Mouse (Mus musculus): Measurements from ENCODE around the gene Sh2b3. TPM values are rescaled to one million over a fixed set of nuclear protein-coding genes. Genes with fewer than 3 reads are reported as not detected.
A peak's percentile ranks its signal among the peaks of the same experiment; 100 is the strongest.

Gene Sh2b3
- polyA plus RNA-seq, 1 experiment from 2014 or later = 12.9 TPM

GRCm38 (mm10) chr5:121832376-121833155, 4.9 kb downstream of the Sh2b3 start:
- H3K4me1 ChIP-seq = peaks cover 59% of the 10 kb centered on the region
- peaks cover 38% of the 10 kb centered on the region for H3K27me3 ChIP-seq (replicated peaks)
- no peak overlapping the region for H3K27ac ChIP-seq
- ATAC-seq (ENCODE audit: low FRiP score, low read depth) = no peak
- no peak overlapping the region for H3K9ac ChIP-seq
- peak overlapping the region; percentile 95; the same call in 1 of the 2 replicates for H3K4me2 ChIP-seq (replicated peaks)
- H3K4me3 ChIP-seq = no peak overlapping the region
- WGBS = 80% methylated on average over 6 of the region's 6 CpGs
- H3K36me3 ChIP-seq = no peaks in the 10 kb centered on the region
- H3K9me3 ChIP-seq = no peaks in the 10 kb centered on the region

DNA sequence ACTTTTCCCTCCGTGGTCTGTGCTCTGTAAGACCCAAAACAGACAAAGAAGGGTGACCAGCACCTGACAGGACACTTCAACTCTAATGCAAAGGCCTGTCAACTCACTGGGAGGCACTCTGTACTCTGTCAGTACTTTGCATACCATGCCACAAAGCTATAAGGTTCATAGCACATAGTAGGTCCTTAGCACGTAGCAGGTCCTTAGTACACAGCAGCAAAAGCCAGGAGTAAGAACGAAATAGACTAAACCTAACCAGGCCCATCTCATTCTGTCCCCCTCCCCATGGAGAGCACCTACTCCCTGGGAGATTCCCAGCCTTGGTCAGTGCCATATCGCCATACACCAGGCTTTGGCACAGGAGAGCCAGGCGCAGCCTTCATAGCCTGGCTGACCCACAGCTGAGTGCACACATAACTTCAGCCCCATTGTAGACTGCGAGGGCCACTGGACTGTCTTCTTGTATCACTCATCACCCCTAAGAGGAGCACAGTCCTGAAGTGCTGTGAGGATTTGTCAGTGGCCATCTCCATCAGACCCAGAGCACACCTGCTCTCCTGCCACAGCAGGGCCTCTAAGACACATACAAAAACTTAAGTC, 6.3 kb downstream of the Sh2b3 start:
- Histone ChIP-seq H3K9ac (no peak overlapping the region), H3K4me2 (replicated peaks) (no peak overlapping the region), H3K9me3 (no peaks in the 10 kb centered on the region), H3K27me3 (replicated peaks) (peaks cover 42% of the 10 kb centered on the region), H3K27ac (no peak overlapping the region), H3K4me1 (peaks cover 50% of the 10 kb centered on the region), H3K4me3 (no peak overlapping the region), H3K36me3 (no peaks in the 10 kb centered on the region; the same call in 1 of the 2 replicates)
- 89% methylated on average over 6 of the region's 6 CpGs for WGBS
- no peak for ATAC-seq (ENCODE audit: low FRiP score, low read depth)

- peak overlapping the region; percentile 91 for H3K4me2 ChIP-seq (replicated peaks)
- 3% methylated on average over 82 of the region's 82 CpGs for WGBS
- H3K4me1 ChIP-seq = peaks cover 30% of the 10 kb centered on the region
- peak overlapping the region; percentile 39 for H3K4me3 ChIP-seq
- H3K27ac ChIP-seq = no peak overlapping the region
- peak overlapping the region; percentile 55 for H3K9ac ChIP-seq
- peaks cover 5% of the 10 kb centered on the region; the same call in 1 of the 2 replicates for H3K36me3 ChIP-seq
- no peaks in the 10 kb centered on the region for H3K9me3 ChIP-seq
- peak; percentile 37; the same call in 1 of the 2 replicates for ATAC-seq (ENCODE audit: low FRiP score, low read depth)
- H3K27me3 ChIP-seq (replicated peaks) = peaks cover 42% of the 10 kb centered on the region
These were observed 8.7 kb downstream of the Sh2b3 start for GRCm38 (mm10) chr5:121828491-121829432.

DNA sequence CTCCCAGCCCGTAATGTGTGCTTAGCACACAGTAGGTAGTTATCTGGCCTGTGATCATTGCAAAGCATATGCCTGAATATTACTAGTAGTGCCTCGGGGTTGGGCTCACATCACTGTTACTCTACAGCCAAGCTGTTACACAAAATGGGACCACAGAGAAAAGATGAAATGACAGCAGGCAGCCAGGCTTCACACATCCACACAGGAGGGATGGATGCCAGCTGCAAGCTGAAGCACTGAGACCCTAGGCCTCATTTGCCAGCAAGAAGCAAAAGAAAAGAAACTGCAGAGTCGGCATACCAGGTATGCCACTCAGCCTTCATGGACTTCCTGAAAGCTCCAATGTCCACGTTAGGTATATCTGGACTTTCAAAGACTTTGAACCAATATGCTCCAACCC, 9.6 kb downstream of the Sh2b3 start:
- H3K27me3 ChIP-seq (replicated peaks) = peaks cover 42% of the 10 kb centered on the region
- no peak overlapping the region for H3K4me3 ChIP-seq
- peaks cover 30% of the 10 kb centered on the region for H3K4me1 ChIP-seq
- 84% methylated on average over 4 of the region's 4 CpGs for WGBS
- peak overlapping the region; percentile 91; the same call in 1 of the 2 replicates for H3K4me2 ChIP-seq (replicated peaks)
- peaks cover 10% of the 10 kb centered on the region; the same call in 1 of the 2 replicates for H3K36me3 ChIP-seq
- H3K9ac ChIP-seq = peak overlapping the region; percentile 55; the same call in 1 of the 2 replicates
- no peaks in the 10 kb centered on the region for H3K9me3 ChIP-seq
- H3K27ac ChIP-seq = no peak overlapping the region
- ATAC-seq (ENCODE audit: low FRiP score, low read depth) = no peak

DNA sequence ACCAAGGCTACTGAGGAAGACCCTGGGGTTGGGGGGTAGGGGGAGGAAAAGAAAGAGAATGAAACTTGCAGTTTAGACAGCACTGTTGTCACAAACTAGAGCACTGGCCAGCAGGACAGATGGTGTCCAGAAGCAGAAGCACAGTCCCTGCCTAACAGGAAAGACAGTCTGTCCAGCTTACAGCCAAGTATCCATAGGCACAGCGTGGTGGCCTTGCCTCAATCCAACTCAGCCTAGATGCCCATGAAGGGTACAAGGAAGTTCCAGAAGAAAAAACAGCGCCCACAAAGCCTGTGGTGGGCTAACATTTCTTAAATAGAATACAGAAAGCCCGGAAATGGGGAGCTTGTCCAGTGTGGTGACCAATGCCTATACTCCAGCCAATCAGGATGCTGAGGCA, 11.8 kb downstream of the Sh2b3 start:
- H3K27me3 ChIP-seq (replicated peaks) = peaks cover 39% of the 10 kb centered on the region
- H3K9ac ChIP-seq = no peak overlapping the region
- no peak overlapping the region for H3K4me2 ChIP-seq (replicated peaks)
- no peak overlapping the region for H3K4me3 ChIP-seq
- H3K27ac ChIP-seq = no peak overlapping the region
- no peaks in the 10 kb centered on the region for H3K9me3 ChIP-seq
- WGBS = 89% methylated on average over 3 of the region's 3 CpGs
- peaks cover 15% of the 10 kb centered on the region for H3K36me3 ChIP-seq
- no peak for ATAC-seq (ENCODE audit: low FRiP score, low read depth)
- peaks cover 29% of the 10 kb centered on the region for H3K4me1 ChIP-seq

- H3K4me1 ChIP-seq = peaks cover 26% of the 10 kb centered on the region
- H3K9me3 ChIP-seq = no peaks in the 10 kb centered on the region
- H3K9ac ChIP-seq = no peak overlapping the region
- H3K36me3 ChIP-seq = peaks cover 24% of the 10 kb centered on the region
- peaks cover 27% of the 10 kb centered on the region for H3K27me3 ChIP-seq (replicated peaks)
- no peak overlapping the region for H3K27ac ChIP-seq
- no peak overlapping the region for H3K4me3 ChIP-seq
- ATAC-seq (ENCODE audit: low FRiP score, low read depth) = no peak
- no peak overlapping the region for H3K4me2 ChIP-seq (replicated peaks)
- WGBS = 68% methylated on average over 4 of the region's 4 CpGs
These were observed 13.3 kb downstream of the Sh2b3 start for GRCm38 (mm10) chr5:121824121-121824520.

DNA sequence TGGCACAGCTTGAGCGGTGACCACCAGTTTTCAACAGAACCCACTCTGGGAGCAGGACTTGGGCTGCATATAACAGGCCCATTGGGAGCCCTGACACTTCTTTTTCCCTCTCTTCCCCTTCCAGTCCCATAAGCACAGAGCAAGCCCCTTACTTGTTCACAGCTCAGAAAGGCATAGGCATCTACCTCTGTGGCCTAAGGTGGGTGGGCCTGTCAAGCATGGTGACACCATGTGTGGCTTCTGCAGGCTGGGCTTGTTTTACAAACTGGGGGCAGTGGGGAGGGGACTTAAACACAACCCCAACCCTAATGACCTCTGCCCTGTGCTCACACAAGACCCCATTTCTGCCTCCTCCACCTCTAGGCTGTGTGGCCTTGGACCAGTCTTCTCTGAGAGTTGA, 13.8 kb downstream of the Sh2b3 start:
- peaks cover 29% of the 10 kb centered on the region for H3K36me3 ChIP-seq
- no peak overlapping the region for H3K9ac ChIP-seq
- ATAC-seq (ENCODE audit: low FRiP score, low read depth) = no peak
- H3K27ac ChIP-seq = no peak overlapping the region
- H3K4me2 ChIP-seq (replicated peaks) = no peak overlapping the region
- no peaks in the 10 kb centered on the region for H3K9me3 ChIP-seq
- no peak overlapping the region for H3K4me3 ChIP-seq
- H3K4me1 ChIP-seq = peaks cover 22% of the 10 kb centered on the region
- WGBS = 93% methylated on average over 1 of the region's 1 CpGs
- H3K27me3 ChIP-seq (replicated peaks) = peaks cover 22% of the 10 kb centered on the region

- H3K9me3 ChIP-seq = no peaks in the 10 kb centered on the region
- no peak for ATAC-seq (ENCODE audit: low FRiP score, low read depth)
- peaks cover 15% of the 10 kb centered on the region for H3K4me1 ChIP-seq
- peaks cover 36% of the 10 kb centered on the region for H3K36me3 ChIP-seq
- no peak overlapping the region for H3K27ac ChIP-seq
- no peak overlapping the region for H3K9ac ChIP-seq
- H3K27me3 ChIP-seq (replicated peaks) = peaks cover 15% of the 10 kb centered on the region
- H3K4me3 ChIP-seq = no peak overlapping the region
- H3K4me2 ChIP-seq (replicated peaks) = no peak overlapping the region
- 79% methylated on average over 7 of the region's 7 CpGs for WGBS
These were observed 14.5 kb downstream of the Sh2b3 start for GRCm38 (mm10) chr5:121822786-121823505.

GRCm38 (mm10) chr5:121821552-121821951, 15.9 kb downstream of the Sh2b3 start:
- no peak overlapping the region for H3K27ac ChIP-seq
- 74% methylated on average over 5 of the region's 5 CpGs for WGBS
- H3K9ac ChIP-seq = no peak overlapping the region
- peaks cover 2% of the 10 kb centered on the region; the same call in 1 of the 2 replicates for H3K27me3 ChIP-seq (replicated peaks)
- H3K4me2 ChIP-seq (replicated peaks) = no peak overlapping the region
- no peak for ATAC-seq (ENCODE audit: low FRiP score, low read depth)
- peaks cover 15% of the 10 kb centered on the region for H3K4me1 ChIP-seq
- H3K9me3 ChIP-seq = no peaks in the 10 kb centered on the region
- H3K36me3 ChIP-seq = peaks cover 50% of the 10 kb centered on the region
- H3K4me3 ChIP-seq = no peak overlapping the region

DNA sequence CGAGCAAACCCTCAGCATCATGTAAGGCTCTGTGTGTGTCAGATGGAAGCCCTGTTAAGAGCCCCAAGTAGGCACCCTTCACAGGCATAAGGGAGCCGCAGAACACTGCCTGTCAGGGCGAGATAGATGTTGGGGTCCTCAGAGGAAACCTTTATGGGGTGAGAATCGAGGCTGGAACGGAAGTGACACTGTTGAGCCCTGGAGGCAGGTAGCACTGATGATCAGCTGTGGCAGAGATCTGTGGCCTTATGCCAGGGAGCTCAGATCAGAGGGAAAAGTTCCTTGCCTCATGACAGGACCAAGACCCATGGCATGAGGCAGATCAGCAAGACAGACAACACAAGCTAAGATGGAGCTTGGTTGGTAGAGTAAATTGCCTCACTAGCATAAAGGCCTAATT, 16.3 kb downstream of the Sh2b3 start:
- 83% methylated on average over 5 of the region's 5 CpGs for WGBS
- H3K27me3 ChIP-seq (replicated peaks) = no peaks in the 10 kb centered on the region
- peaks cover 54% of the 10 kb centered on the region for H3K36me3 ChIP-seq

GRCm38 (mm10) chr5:121820657-121821056, 16.8 kb downstream of the Sh2b3 start:
- H3K27me3 ChIP-seq (replicated peaks) = no peaks in the 10 kb centered on the region
- H3K4me2 ChIP-seq (replicated peaks) = no peak overlapping the region
- H3K9me3 ChIP-seq = no peaks in the 10 kb centered on the region
- WGBS = 92% methylated on average over 3 of the region's 3 CpGs
- no peak overlapping the region for H3K4me3 ChIP-seq
- no peak overlapping the region for H3K27ac ChIP-seq
- no peak overlapping the region for H3K9ac ChIP-seq
- peaks cover 59% of the 10 kb centered on the region for H3K36me3 ChIP-seq
- ATAC-seq (ENCODE audit: low FRiP score, low read depth) = no peak
- H3K4me1 ChIP-seq = peaks cover 15% of the 10 kb centered on the region

More for the DNA sequence above, 16.3 kb downstream of the Sh2b3 start:
- Histone ChIP-seq H3K4me1 (peaks cover 15% of the 10 kb centered on the region), H3K4me3 (no peak overlapping the region), H3K27ac (no peak overlapping the region), H3K4me2 (replicated peaks) (no peak overlapping the region), H3K9ac (no peak overlapping the region), H3K9me3 (no peaks in the 10 kb centered on the region)
- no peak for ATAC-seq (ENCODE audit: low FRiP score, low read depth)

Data from neural tube, embryonic 12.5 days (tissue).